Mouse (Mus musculus) liver, postnatal 0 days (tissue): Measurements from ENCODE around the gene Rasd1.

Source experiments
- CTCF ChIP-seq: sonication (generic); IDR thresholded peaks from 2 replicates; pipeline ENCODE4 v1.5.1; 2016; ENCODE audit warnings: antibody characterized with exemption, low read depth
- EP300 ChIP-seq: IDR thresholded peaks from 2 replicates; pipeline ENCODE4 v1.6.1; 2016; ENCODE audit warnings: antibody characterized with exemption, low read depth, mild to moderate bottlenecking

DNA sequence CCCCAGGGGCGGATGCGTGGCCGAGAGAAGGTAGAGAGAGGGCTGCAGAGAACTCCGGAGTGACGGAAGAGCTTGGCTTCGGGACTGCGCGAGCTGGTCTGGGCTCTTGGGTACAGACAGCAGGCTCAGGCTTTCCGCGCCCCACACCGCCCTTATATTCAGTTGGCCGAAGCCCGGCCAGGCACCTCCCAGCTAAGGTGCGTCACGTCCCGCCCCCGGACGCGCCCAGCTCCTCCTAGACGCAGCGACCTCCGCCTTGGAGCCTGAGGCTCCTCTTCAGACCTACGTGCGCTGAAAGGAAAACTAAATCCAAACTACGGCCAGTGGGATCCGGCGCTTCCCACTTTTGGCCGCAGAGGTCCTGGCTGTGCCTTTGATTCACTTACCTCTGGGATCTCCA, at the start of gene Rasd1:
- TF ChIP-seq CTCF (no peak), EP300 (no peak)
